Mouse (Mus musculus) T-cell, adult 2 months (primary cell): ENCODE measurements around the gene Gatad2a.

Experiments
- DNase-seq: peaks from one replicate; pipeline ENCODE4 v3.0.0; 2022; ENCODE audit warnings: low spot score

The Gatad2a gene

DNA sequence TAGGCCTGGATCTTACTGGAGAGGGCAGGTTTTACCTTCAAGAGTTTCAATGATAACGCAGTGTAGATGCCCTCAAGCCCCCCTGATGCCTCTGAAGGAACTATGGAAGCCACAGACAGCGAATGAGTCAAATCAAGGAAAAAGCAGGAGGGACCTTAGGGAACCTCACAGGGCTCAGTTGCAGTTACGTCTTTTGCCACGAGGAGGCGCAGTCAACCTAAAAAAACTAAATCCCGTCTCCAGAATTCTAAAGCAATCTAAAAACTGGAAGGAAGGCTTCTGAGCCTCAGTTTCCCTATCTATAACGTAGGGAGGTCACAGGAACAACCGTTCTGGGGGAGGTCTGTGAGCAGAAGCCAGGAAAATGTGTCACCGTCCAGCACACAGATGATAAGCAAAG, 122.0 kb downstream of the Gatad2a start:
- peak; percentile 34 for DNase-seq

DNA sequence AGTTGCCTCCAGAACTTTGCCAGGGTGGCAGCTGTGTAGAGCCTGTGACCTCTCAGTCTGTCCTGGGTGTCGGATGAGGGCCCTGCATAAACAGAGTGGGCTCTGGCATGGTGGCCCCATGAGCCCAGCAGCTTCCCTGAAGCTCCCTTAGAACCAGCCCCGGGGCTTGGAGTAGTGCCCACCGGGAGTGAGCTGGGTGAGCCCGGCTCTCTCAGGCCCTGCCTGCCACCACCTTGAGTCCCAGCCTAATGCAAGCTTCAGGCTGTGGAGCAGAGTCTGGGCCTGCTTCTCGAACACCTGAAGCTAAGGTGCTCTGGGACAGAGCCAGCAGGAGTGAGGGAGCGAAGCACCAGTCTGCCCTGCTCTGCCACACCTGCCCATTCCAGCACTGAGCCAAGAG, 125.3 kb downstream of the Gatad2a start:
- no peak for DNase-seq

DNA sequence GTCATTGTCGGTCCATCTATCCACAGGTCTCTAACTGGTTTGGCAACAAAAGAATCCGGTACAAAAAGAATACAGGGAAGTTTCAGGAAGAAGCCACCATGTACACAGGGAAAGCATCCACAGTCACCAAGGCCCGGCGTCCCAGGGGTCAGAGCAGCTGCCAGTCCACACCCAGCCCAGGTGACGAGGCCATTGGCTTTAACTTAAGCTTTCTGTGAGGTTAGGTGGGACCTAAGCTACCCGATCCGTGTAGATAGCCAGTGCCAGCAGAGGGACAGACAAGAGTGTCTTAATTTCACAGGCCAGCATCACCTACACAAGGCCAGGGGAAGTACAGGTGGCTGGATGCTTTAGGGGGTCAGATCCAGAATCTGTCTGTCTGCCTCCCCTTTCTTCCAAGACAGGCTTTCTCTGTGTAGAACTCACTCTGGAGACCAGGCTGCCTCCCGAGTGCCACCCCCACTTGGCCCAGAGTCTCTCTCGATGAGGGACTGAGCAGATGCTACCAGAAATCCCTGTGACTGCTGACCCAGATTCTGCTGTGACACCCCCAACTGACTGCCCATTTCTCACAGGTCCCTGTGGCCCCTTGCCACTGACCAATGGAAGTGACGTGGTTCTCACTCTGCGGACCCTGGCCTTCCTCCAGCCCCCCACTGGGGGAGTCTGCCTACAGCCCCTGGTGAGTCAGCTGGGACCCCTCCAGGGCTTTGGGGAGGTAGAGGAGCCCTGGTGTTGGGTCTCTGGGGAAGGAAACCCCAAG, 126.0 kb downstream of the Gatad2a start:
- no peak for DNase-seq

DNA sequence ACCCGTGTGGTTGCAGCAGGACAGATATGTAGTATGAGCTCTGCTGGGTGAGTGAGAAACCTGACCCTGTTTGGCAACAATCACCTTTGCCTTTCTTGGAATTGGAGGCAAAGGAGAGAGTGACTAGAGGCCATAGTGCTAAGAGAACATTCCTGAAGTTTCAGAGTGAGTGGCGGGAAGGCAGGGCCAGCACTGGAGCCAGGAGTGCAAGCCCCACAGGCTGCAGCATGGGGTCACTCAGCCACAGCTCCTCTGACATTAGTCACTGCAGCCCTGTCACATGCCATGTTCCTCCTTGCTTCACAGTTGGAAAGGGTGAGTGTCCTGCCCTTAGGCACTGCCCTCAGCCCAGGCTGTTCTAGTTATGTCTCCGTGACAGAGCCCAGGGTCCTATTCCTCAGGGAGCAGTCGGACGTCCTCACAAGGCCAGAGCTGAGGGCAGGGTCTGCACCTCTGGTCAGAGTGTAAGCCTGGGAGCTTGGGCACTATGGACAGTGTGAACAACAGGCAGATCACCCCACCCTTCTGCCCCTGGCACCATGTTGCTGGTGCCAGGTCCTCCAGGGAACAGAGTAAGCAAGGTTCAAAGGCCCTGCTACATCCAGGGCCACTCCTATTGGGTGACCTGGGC, 128.4 kb downstream of the Gatad2a start:
- DNase-seq = no peak

DNA sequence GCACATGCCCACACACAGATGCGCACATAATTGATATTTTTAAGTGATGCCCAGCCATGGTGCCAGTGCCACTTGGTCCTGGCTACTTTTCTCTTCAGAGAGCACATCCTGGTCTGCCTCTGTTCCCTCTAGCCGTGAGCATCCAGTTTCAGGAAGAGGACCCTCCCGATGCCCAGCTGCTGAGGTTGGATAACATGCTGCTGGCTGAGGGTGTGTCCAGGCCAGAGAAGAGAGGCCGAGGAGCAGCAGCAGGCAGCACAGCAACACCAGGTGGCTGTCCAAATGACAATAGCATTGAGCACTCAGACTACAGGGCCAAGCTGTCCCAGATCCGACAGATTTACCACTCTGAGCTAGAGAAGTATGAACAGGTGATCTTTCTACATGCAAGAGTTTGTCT, 132.0 kb downstream of the Gatad2a start:
- DNase-seq = no peak

DNA sequence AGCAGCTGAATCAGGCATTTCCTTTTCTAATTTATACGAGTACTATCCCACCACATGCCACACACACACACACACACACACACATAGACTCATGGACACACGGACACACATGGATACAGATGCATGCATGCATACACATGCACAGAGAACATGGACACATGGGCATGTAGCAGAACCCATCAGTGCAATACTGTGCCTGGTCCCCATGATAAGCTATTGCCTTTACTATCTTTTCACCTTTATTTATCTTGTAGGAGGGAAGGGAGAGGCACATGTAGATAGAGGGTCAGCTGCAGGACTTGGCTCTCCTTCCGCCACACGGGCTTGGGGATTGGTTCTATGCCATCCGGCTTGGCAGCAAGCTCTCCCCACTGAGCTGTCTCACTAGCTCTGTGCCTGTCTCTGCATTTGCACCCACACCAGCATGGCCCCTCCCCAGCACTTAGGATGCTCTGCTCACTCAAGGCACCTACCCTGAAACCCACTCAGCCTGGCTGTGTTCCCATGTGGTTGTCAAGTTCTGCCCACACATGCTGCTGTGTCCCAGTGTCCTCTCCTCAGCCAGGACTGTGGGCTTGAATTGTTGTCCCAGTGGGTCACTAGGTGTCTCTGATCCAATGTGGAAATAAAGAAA, 132.7 kb downstream of the Gatad2a start:
- no peak for DNase-seq

DNA sequence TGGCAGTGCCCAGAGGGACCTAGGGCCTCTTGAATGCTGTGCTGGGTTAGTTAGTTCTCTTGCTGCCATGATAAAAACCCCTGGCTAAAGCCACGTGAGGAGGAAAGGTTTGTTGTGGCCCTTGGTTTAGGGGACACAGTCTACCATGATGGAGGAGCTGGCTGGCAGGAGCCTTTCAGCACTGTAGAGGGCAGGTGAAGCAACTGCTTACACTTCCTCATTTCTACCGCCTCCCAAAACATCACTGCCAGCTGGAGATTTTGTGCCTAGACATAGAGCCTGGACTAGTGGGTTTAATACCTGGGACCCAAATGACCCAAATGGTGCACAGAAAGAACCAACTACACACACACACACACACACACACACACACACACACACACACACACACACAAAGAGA, 134.9 kb downstream of the Gatad2a start:
- DNase-seq = no peak

DNA sequence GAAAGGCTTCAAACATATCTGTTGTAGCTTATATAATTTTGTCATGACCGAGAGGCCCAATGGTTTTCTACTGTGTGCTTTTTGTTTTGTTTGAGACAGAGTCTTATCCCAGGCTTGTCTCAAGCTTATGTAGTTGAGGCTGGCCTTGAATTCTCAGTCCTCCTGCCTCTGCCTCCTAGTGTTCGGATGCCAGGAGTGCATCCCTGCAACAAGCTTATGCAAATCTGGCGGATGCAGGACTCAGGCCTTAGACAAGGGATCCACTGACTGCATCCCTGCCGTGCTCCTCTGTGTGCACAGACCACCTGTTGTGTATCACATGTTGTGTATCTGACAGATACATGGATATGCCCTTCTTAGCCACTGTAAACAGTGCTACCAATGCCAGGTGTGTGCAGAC, 135.4 kb downstream of the Gatad2a start:
- DNase-seq = no peak
